Mouse (Mus musculus): Measurements from ENCODE around the gene Ccdc88c. TPM values are rescaled to one million over a fixed set of nuclear protein-coding genes. Genes with fewer than 3 reads are reported as not detected.
A peak's percentile ranks its signal among the peaks of the same experiment; 100 is the strongest.

Gene Ccdc88c
- polyA plus RNA-seq, 1 experiment from 2014 or later = 5.9 TPM

DNA sequence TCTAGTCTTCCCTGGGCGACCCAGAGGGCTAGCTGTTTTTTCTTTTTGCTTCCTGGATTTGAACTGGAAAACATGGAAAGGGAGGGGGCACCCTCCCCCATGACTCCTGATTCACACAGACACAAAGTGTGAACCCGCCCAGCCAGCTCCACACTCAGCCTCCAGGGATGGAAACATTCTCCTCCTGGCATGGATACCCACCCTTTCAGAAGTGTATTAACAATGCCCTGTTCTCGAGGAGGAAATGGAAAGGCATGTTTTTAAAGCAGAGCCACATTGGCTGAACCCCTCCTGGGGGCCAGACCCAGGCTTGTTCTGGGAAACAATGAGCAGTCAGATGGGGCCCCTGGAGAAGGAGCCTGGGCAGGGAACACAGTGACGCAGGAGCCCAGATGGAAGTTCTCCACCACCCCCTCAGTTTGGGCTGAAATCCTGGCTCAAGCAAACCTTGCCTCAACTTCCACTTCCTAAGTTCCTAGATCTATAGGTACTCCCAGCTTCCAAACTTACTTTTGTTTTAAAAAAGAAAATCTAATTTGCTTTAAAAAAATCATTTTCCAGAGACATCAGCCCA is 160.7 kb downstream of the Ccdc88c start:
- Histone ChIP-seq H3K4me3 (ENCODE audit: low read depth, low read length) (no peak overlapping the region), H3K4me2 (ENCODE audit: low read depth, low read length) (no peak overlapping the region), H3K36me3 (ENCODE audit: control insufficient read depth, insufficient read depth) (no peaks in the 10 kb centered on the region), H3K27ac (ENCODE audit: low read length) (no peak overlapping the region), H3K4me1 (ENCODE audit: control insufficient read depth, low read depth, low read length) (no peaks in the 10 kb centered on the region), H3K27me3 (ENCODE audit: control insufficient read depth, insufficient read depth, low read depth, low read length) (no peaks in the 10 kb centered on the region), H3K9me3 (replicated peaks; ENCODE audit: control insufficient read depth, low read length) (no peaks in the 10 kb centered on the region), H3K9ac (ENCODE audit: low read depth, low read length) (no peak overlapping the region)
- 50% methylated on average over 4 of the region's 4 CpGs for WGBS (ENCODE audit: insufficient replicate concordance)
- ATAC-seq (ENCODE audit: low read depth) = no peak

DNA sequence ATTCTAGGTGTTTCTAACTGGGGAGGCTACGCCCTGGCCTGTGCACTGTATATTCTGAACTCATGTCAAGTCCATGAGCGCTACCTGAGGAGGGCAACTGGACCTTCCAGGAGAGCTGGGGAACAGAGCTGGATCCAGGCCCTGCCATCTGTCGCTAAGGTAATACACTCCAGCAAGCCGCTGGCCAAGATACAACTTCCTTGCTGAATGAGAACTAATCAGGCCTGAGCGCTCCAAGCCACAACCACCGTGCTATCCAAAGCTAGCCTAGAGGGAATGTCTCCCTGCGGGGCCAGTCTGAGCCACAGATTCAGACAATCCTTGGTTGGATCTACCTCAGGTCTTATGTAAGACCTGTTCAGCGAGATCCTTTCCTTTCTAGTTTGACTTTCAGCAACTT is 161.8 kb downstream of the Ccdc88c start:
- H3K4me2 ChIP-seq (ENCODE audit: low read depth, low read length) = no peak overlapping the region
- no peak overlapping the region for H3K9ac ChIP-seq (ENCODE audit: low read depth, low read length)
- no peak for ATAC-seq (ENCODE audit: low read depth)
- 79% methylated on average over 8 of the region's 8 CpGs for WGBS (ENCODE audit: insufficient replicate concordance)
- no peak overlapping the region for H3K4me3 ChIP-seq (ENCODE audit: low read depth, low read length)
- H3K27me3 ChIP-seq (ENCODE audit: control insufficient read depth, insufficient read depth, low read depth, low read length) = no peaks in the 10 kb centered on the region
- H3K36me3 ChIP-seq (ENCODE audit: control insufficient read depth, insufficient read depth) = no peaks in the 10 kb centered on the region
- H3K27ac ChIP-seq (ENCODE audit: low read length) = no peak overlapping the region
- H3K4me1 ChIP-seq (ENCODE audit: control insufficient read depth, low read depth, low read length) = no peaks in the 10 kb centered on the region
- H3K9me3 ChIP-seq (replicated peaks; ENCODE audit: control insufficient read depth, low read length) = no peaks in the 10 kb centered on the region

DNA sequence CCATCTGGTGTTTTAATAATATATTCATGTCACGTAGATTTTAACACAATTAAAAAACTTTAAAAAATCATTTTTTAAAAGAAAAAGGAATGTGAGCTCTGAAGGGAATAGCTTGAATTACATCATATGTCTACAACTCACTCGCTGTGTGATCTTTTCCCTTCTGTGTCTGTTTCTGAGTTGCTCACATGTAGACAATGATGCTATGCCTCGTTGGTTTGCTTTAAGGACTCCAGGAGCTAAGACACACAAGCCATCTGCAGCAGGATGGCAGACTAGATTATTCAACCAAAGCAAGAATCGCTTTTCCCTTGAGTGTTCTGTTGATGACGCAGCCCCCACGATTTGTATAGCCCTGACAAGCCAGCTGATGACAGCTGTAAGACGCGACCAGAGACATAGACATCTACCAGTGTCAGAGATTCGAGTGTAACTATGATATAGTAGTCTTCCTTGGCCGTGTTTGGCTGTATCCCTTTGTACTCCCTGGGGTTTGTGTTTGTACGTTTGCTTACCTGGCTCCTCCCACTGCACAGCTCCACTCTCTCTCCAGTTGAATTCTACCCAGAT is 163.3 kb downstream of the Ccdc88c start:
- H3K27me3 ChIP-seq (ENCODE audit: control insufficient read depth, insufficient read depth, low read depth, low read length) = no peaks in the 10 kb centered on the region
- no peak overlapping the region for H3K27ac ChIP-seq (ENCODE audit: low read length)
- 60% methylated on average over 11 of the region's 11 CpGs for WGBS (ENCODE audit: insufficient replicate concordance)
- H3K4me3 ChIP-seq (ENCODE audit: low read depth, low read length) = no peak overlapping the region
- no peak for ATAC-seq (ENCODE audit: low read depth)
- no peaks in the 10 kb centered on the region for H3K4me1 ChIP-seq (ENCODE audit: control insufficient read depth, low read depth, low read length)
- H3K9ac ChIP-seq (ENCODE audit: low read depth, low read length) = no peak overlapping the region
- H3K4me2 ChIP-seq (ENCODE audit: low read depth, low read length) = no peak overlapping the region
- no peaks in the 10 kb centered on the region for H3K9me3 ChIP-seq (replicated peaks; ENCODE audit: control insufficient read depth, low read length)
- no peaks in the 10 kb centered on the region for H3K36me3 ChIP-seq (ENCODE audit: control insufficient read depth, insufficient read depth)

DNA sequence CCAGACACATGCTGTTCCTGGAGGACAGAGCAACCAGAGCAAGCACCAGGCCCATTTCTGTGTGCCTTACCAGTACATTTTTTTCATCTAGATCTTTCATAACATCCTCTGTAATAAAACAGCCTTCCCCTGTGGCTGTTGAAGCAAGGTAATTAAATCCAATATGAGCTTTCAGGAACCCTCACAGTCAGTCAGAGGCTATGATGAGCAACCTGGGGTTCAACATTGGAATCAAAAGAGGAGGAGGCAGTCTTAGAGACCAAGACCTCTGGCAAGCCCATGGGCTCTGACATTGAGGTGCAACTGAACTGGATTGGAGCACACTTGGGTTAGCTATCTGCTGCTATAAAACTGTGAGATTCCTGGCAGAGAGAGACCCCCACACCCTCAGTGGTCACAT is 163.8 kb downstream of the Ccdc88c start:
- Histone ChIP-seq H3K27ac (ENCODE audit: low read length) (no peak overlapping the region), H3K9ac (ENCODE audit: low read depth, low read length) (no peak overlapping the region), H3K4me1 (ENCODE audit: control insufficient read depth, low read depth, low read length) (no peaks in the 10 kb centered on the region), H3K4me3 (ENCODE audit: low read depth, low read length) (no peak overlapping the region), H3K36me3 (ENCODE audit: control insufficient read depth, insufficient read depth) (no peaks in the 10 kb centered on the region), H3K4me2 (ENCODE audit: low read depth, low read length) (no peak overlapping the region), H3K27me3 (ENCODE audit: control insufficient read depth, insufficient read depth, low read depth, low read length) (no peaks in the 10 kb centered on the region), H3K9me3 (replicated peaks; ENCODE audit: control insufficient read depth, low read length) (no peaks in the 10 kb centered on the region)
- no peak for ATAC-seq (ENCODE audit: low read depth)

DNA sequence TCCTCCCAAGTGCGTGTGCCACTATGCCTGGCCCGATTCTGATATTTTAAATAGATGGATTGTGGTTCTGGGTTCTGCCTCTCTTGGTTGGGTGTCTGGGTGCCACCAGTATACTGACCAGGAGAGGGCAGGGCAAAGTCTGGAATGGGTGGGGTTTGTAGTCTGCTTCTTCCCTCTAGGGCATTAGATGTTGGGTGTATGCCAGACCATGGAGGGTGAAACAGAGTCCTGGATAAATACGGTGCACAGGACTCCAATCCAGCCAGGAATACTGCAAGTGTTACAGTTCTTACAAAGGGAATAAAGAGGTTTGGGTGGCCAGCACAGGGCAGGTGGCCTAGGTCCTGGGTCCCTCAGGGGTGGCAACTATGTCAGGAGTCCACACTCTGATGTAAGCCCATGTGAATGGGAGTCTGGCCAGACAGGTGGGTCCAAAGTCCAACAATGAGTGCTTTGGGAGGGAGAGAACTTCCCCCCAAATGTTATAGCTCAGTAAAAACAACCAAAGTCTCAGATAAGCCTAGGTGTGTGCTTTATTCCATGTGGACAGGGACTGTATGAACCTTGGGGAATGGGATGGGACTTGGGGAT is 165.9 kb downstream of the Ccdc88c start:
- Histone ChIP-seq H3K9me3 (replicated peaks; ENCODE audit: control insufficient read depth, low read length) (no peaks in the 10 kb centered on the region), H3K27me3 (ENCODE audit: control insufficient read depth, insufficient read depth, low read depth, low read length) (no peaks in the 10 kb centered on the region), H3K4me3 (ENCODE audit: low read depth, low read length) (no peak overlapping the region), H3K36me3 (ENCODE audit: control insufficient read depth, insufficient read depth) (no peaks in the 10 kb centered on the region), H3K9ac (ENCODE audit: low read depth, low read length) (no peak overlapping the region), H3K4me1 (ENCODE audit: control insufficient read depth, low read depth, low read length) (no peaks in the 10 kb centered on the region), H3K4me2 (ENCODE audit: low read depth, low read length) (no peak overlapping the region), H3K27ac (ENCODE audit: low read length) (no peak overlapping the region)
- WGBS (ENCODE audit: insufficient replicate concordance) = 67% methylated on average over 3 of the region's 3 CpGs
- ATAC-seq (ENCODE audit: low read depth) = peak; percentile 43; the same call in 1 of the 2 replicates

DNA sequence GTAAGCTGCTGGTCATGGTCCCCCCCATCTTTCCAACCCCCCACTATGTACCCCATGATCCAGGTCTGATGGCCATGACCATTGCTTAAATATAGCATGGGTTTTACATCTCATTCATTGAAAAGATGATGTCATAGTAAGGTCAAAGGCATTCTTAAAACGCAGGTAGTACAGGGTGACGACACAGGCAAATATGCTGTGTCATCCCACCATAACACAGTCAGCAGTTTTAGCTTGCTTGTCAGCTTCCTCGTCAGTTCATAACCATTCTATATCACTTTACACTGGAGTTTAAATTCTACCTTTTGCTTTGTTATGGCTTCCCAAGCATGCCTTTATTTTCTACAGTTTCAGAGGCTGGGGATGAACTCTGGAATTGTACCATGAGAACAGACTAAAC is 166.6 kb downstream of the Ccdc88c start:
- ATAC-seq (ENCODE audit: low read depth) = no peak
- no peak overlapping the region for H3K9ac ChIP-seq (ENCODE audit: low read depth, low read length)
- H3K4me3 ChIP-seq (ENCODE audit: low read depth, low read length) = no peak overlapping the region
- H3K27me3 ChIP-seq (ENCODE audit: control insufficient read depth, insufficient read depth, low read depth, low read length) = no peaks in the 10 kb centered on the region
- H3K27ac ChIP-seq (ENCODE audit: low read length) = no peak overlapping the region
- 34% methylated on average over 3 of the region's 3 CpGs for WGBS (ENCODE audit: insufficient replicate concordance)
- no peak overlapping the region for H3K4me2 ChIP-seq (ENCODE audit: low read depth, low read length)
- no peaks in the 10 kb centered on the region for H3K36me3 ChIP-seq (ENCODE audit: control insufficient read depth, insufficient read depth)
- H3K9me3 ChIP-seq (replicated peaks; ENCODE audit: control insufficient read depth, low read length) = no peaks in the 10 kb centered on the region
- H3K4me1 ChIP-seq (ENCODE audit: control insufficient read depth, low read depth, low read length) = no peaks in the 10 kb centered on the region

MicroRNAs encoded within 50 kb of the gene (microRNA counts, 519-probe panel; counts per million panel counts)
- 2,612 counts per million, percentile 71 among the panel's probes with 10 or more counts for microRNA mmu-miR-1190

Small RNAs within 50 kb of the gene (microRNA-seq; reads per million reads assigned to microRNA genes)
- not detected for gene Mir1190

Other genes with a start within 250 kb of the Ccdc88c start
- gene Dglucy, start 250.0 kb downstream of the Ccdc88c start, polyA plus RNA-seq (2015; fragmentation: Nextera tagmentation; extraction: Ambion mirVana) = 1.1 and 1.4 TPM in 2 replicates
- 0.04 and 0.08 TPM in 2 replicates for gene Gpr68, start 120.9 kb downstream of the Ccdc88c start, polyA plus RNA-seq (2015; fragmentation: Nextera tagmentation; extraction: Ambion mirVana)
- 14.8 and 15.0 TPM in 2 replicates for gene Ppp4r3a, start 54.6 kb upstream of the Ccdc88c start, polyA plus RNA-seq (2015; fragmentation: Nextera tagmentation; extraction: Ambion mirVana)